In the genomic region with DNA sequence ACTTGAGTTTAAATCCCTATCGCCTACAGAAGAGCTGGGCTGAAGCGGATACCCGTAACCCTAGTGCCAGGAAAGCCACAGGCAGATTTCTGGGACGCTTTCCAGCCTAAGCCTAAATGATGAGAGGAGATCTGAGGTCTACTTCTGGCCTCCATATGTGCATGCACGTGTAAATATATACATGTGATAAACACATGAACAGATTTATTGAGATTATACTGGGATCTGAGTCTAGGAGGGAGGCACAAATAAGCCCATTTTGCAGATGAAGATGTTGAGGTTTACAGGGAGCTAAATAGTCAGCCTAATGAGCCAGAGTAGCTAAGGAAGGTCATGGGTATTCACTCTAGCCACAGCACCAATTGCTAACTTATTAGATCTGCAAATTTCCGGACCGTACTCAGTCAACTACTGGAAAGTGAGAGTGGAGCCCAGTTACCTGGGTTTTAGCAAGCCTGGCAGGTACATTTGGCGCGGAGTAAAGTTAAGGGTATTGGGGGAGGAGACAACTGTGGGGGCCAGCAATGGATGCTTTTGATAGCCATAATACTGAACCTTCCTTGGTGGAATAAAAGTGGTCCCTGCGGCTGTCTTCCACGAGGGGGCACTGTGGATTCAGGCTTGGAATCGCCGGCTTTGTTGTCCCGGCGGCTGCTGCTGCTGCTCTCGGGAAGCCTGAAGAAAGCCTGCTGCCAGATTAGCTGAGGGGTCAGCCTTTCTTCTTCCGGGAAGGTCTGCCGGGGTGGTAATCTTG, we compare ENCODE assay signal across 9 mouse cellular contexts. TPM values are rescaled to one million over a fixed set of nuclear protein-coding genes. Genes with fewer than 3 reads are reported as not detected.
DNase-seq lines count a peak whose midpoint lies in the region; ATAC-seq and TF ChIP-seq lines count a peak whose summit lies in the region.
"Had no signal": no experiment of that assay in that cellular context is flagged by ENCODE, and none has a peak within 500 bp of the region (broad histone marks: within the 10 kb centered on the region; RNA-seq: fewer than 3 reads in every experiment).

No protein-coding gene starts in this region.

- in situ Hi-C loops in CH12.LX (cut with MboI; ENCODE audit: low pct_ligation_motif_present, low pct_unique_long_range_greater_than_20kb, low sequenced_read_pairs) = no loop called here

- intact Hi-C loops in heart, postnatal 10 days (cut with DNase I) = loop anchor here (1.0 to 10.0 kb wide), 10 partner anchors 47 to 1202 kb away; a partner anchor contains a TSS

- TF ChIP-seq RAD21 in CH12.LX (IDR thresholded peaks at IDR 0.05; ENCODE audit: low read depth, low read length) = peak; percentile 29

- DNase-seq in CH12.LX (ENCODE audit: extremely low read depth) = no peak
- DNase-seq in forebrain, embryonic 14.5 days (ENCODE audit: low spot score) = peak; percentile 96
- DNase-seq in heart, postnatal 10 days = peak; percentile 92 to 95
- peak; percentile 71 to 89 for DNase-seq in kidney, postnatal 36 days
- DNase-seq in liver, embryonic 13.5 days = peak; percentile 47
- DNase-seq in neural tube, embryonic 11.5 days (ENCODE audit: low spot score) = peak; percentile 92
- DNase-seq in stomach, postnatal 0 days (ENCODE audit: low spot score) = peak; percentile 89

- peaks cover 50 to 65% of the 10 kb centered on the region in 2 experiments for H3K36me3 ChIP-seq in CH12.LX (replicated peaks in 1 of 2; ENCODE audit: control insufficient read depth in 1 of 2, insufficient read depth in 1 of 2, low read length in 1 of 2)
- H3K36me3 ChIP-seq in forebrain, embryonic 14.5 days (ENCODE audit: control insufficient read depth, insufficient read depth, low read length) = peaks cover 43% of the 10 kb centered on the region
- H3K36me3 ChIP-seq in liver, embryonic 13.5 days = peaks cover 44% of the 10 kb centered on the region
- H3K36me3 ChIP-seq in neural tube, embryonic 11.5 days (ENCODE audit: control insufficient read depth, insufficient read depth, low read length) = peaks cover 15% of the 10 kb centered on the region
- H3K36me3 ChIP-seq in stomach, postnatal 0 days (ENCODE audit: control insufficient read depth, insufficient read depth, low read length) = peaks cover 21% of the 10 kb centered on the region

- TF ChIP-seq POLR2A in CH12.LX (IDR thresholded peaks at IDR 0.05; ENCODE audit: low read depth, low read length) = peak; percentile 12; the same call in 1 of the 2 replicates

- TF ChIP-seq EP300 in CH12.LX (IDR thresholded peaks at IDR 0.05; ENCODE audit: low read length) = no peak
- no peak for TF ChIP-seq EP300 in stomach, postnatal 0 days (optimal IDR thresholded peaks at IDR 0.05)

- no peak overlapping the region for H3K27ac ChIP-seq in CH12.LX (ENCODE audit: insufficient read depth, low read depth)
- peak overlapping the region; percentile 94 for H3K27ac ChIP-seq in forebrain, embryonic 14.5 days (ENCODE audit: low read depth, low read length)
- H3K27ac ChIP-seq in liver, embryonic 13.5 days = no peak overlapping the region
- peak overlapping the region; percentile 73 for H3K27ac ChIP-seq in neural tube, embryonic 11.5 days (ENCODE audit: low read depth, low read length)
- peak overlapping the region; percentile 49; the same call in 1 of the 2 replicates for H3K27ac ChIP-seq in stomach, postnatal 0 days (replicated peaks)

- dilution Hi-C loops in CH12.LX (cut with MboI; ENCODE audit: extremely low pct_ligation_motif_present, extremely low pct_unique_long_range_greater_than_20kb, low sequenced_read_pairs) = no loop called here

- peaks cover under 1 to 31% of the 10 kb centered on the region in 2 experiments; a peak in 3 of 4 replicates for H3K4me1 ChIP-seq in CH12.LX (ENCODE audit: control insufficient read depth in 1 of 2, insufficient read depth in 2 of 2)
- H3K4me1 ChIP-seq in forebrain, embryonic 14.5 days (ENCODE audit: control insufficient read depth, insufficient read depth, low read length) = peaks cover 13% of the 10 kb centered on the region
- H3K4me1 ChIP-seq in liver, embryonic 13.5 days (replicated peaks) = peaks cover 24% of the 10 kb centered on the region
- peaks cover 8% of the 10 kb centered on the region for H3K4me1 ChIP-seq in neural tube, embryonic 11.5 days (ENCODE audit: control insufficient read depth, insufficient read depth, low read length)
- no peaks in the 10 kb centered on the region for H3K4me1 ChIP-seq in stomach, postnatal 0 days (replicated peaks; ENCODE audit: control insufficient read depth, insufficient read depth)

- H3K9me3 ChIP-seq in CH12.LX (replicated peaks; ENCODE audit: low read length) = peaks cover 4% of the 10 kb centered on the region
- no peaks in the 10 kb centered on the region for H3K9me3 ChIP-seq in forebrain, embryonic 14.5 days (replicated peaks; ENCODE audit: control insufficient read depth, low read length)
- H3K9me3 ChIP-seq in liver, embryonic 13.5 days (replicated peaks) = no peaks in the 10 kb centered on the region
- H3K9me3 ChIP-seq in neural tube, embryonic 11.5 days (ENCODE audit: control insufficient read depth, low read length) = no peaks in the 10 kb centered on the region
- no peaks in the 10 kb centered on the region for H3K9me3 ChIP-seq in stomach, postnatal 0 days (ENCODE audit: control insufficient read depth, low read length)

- 12% methylated on average over 18 of the region's 18 CpGs for WGBS in forebrain, embryonic 14.5 days
- 22% methylated on average over 18 of the region's 18 CpGs for WGBS in liver, embryonic 13.5 days (ENCODE audit: insufficient replicate concordance)
- 19% methylated on average over 18 of the region's 18 CpGs for WGBS in neural tube, embryonic 11.5 days
- WGBS in stomach, postnatal 0 days = 14% methylated on average over 18 of the region's 18 CpGs

- H3K9ac ChIP-seq in CH12.LX (ENCODE audit: insufficient read depth, low read depth) = no peak overlapping the region
- peak overlapping the region; percentile 63 for H3K9ac ChIP-seq in forebrain, embryonic 14.5 days (ENCODE audit: low read length)
- H3K9ac ChIP-seq in liver, embryonic 13.5 days = no peak overlapping the region
- peak overlapping the region; percentile 44 for H3K9ac ChIP-seq in neural tube, embryonic 11.5 days (ENCODE audit: low read length)
- no peak overlapping the region for H3K9ac ChIP-seq in stomach, postnatal 0 days (ENCODE audit: low read length)

- no peak overlapping the region for H3K4me3 ChIP-seq in CH12.LX (replicated peaks in 1 of 3; ENCODE audit: low read depth in 2 of 3, low read length in 2 of 3, poor library complexity in 1 of 3)
- H3K4me3 ChIP-seq in forebrain, embryonic 14.5 days (ENCODE audit: low read depth, low read length) = no peak overlapping the region
- H3K4me3 ChIP-seq in liver, embryonic 13.5 days (replicated peaks) = no peak overlapping the region
- H3K4me3 ChIP-seq in neural tube, embryonic 11.5 days (ENCODE audit: low read depth, low read length) = no peak overlapping the region
- H3K4me3 ChIP-seq in stomach, postnatal 0 days (ENCODE audit: low read depth, low read length) = no peak overlapping the region
- H3K4me3 ChIP-seq: erythroblast, embryonic 14.5 days had no signal

- ATAC-seq in cerebellum, adult (ENCODE audit: insufficient number of reproducible peaks, low FRiP score, low TSS enrichment) = peak; percentile 71
- ATAC-seq in forebrain, embryonic 14.5 days = peak; percentile 75
- peak; percentile 62 for ATAC-seq in liver, embryonic 13.5 days (ENCODE audit: low read depth)
- peak; percentile 80 for ATAC-seq in neural tube, embryonic 11.5 days (ENCODE audit: insufficient read depth, low FRiP score, low TSS enrichment)
- peak; percentile 64 for ATAC-seq in stomach, postnatal 0 days (ENCODE audit: low FRiP score, low TSS enrichment)

- peak in 1 of 2 experiments; percentile 54; a peak in 2 of 4 replicates for TF ChIP-seq CTCF in CH12.LX (conservative IDR thresholded peaks at IDR 0.05 in 1 of 2, IDR thresholded peaks at IDR 0.05 in 1 of 2; ENCODE audit: low read depth in 2 of 2, low read length in 2 of 2)
- peak; percentile 96 for TF ChIP-seq CTCF in stomach, postnatal 0 days (IDR thresholded peaks at IDR 0.05; ENCODE audit: low read depth)

- no peaks in the 10 kb centered on the region for H3K27me3 ChIP-seq in CH12.LX (replicated peaks)
- no peaks in the 10 kb centered on the region for H3K27me3 ChIP-seq in forebrain, embryonic 14.5 days (replicated peaks; ENCODE audit: control insufficient read depth, insufficient read depth, low read length)
- H3K27me3 ChIP-seq in liver, embryonic 13.5 days = no peaks in the 10 kb centered on the region
- no peaks in the 10 kb centered on the region for H3K27me3 ChIP-seq in neural tube, embryonic 11.5 days (ENCODE audit: control insufficient read depth, insufficient read depth, low read length)
- H3K27me3 ChIP-seq in stomach, postnatal 0 days (ENCODE audit: control insufficient read depth, insufficient read depth, low read length) = no peaks in the 10 kb centered on the region

- H3K4me2 ChIP-seq in CH12.LX (ENCODE audit: insufficient read depth, low read depth, poor library complexity, severe bottlenecking) = no peak overlapping the region
- 0 out of 2 replicates have a peak overlapping the region, but pooled peaks have one; percentile 10 for H3K4me2 ChIP-seq in forebrain, embryonic 14.5 days (ENCODE audit: low read length)
- no peak overlapping the region for H3K4me2 ChIP-seq in liver, embryonic 13.5 days
- H3K4me2 ChIP-seq in neural tube, embryonic 11.5 days (ENCODE audit: low read depth) = no peak overlapping the region
- H3K4me2 ChIP-seq in stomach, postnatal 0 days (replicated peaks; ENCODE audit: low read depth) = peak overlapping the region; percentile 35

- peaks cover 6% of the 10 kb centered on the region; the same call in 1 of the 2 replicates for H3K79me2 ChIP-seq in CH12.LX (replicated peaks; ENCODE audit: control insufficient read depth, extremely low read depth, insufficient read depth, poor library complexity, severe bottlenecking)

RNA-seq across cellular contexts. Expression of a gene that starts 13.3 kb away (rescaled TPM):
- total RNA-seq in CH12.LX (2012; rRNA removed) (2,823 and 3,216 TPM in 2 replicates), CH12.LX (2014; rRNA removed) (7,057 and 7,430 TPM in 2 replicates)
- polyA plus RNA-seq in CH12.LX (2012; ENCODE audit: insufficient read length, low read depth) = 3,420 and 4,075 TPM in 2 replicates
- 726 and 919 TPM in 2 replicates for polyA plus RNA-seq in forebrain, embryonic 14.5 days (2014; fragmentation: Nextera tagmentation; extraction: Ambion mirVana)
- 1,000 to 10,000 TPM in 1 of 2 experiments, 100 to 1,000 TPM in 1; 985 to 1,065 TPM for total RNA-seq in heart, postnatal 10 days (2021)
- 724 and 821 TPM in 2 replicates for polyA plus RNA-seq in liver, embryonic 13.5 days (2015; fragmentation: Nextera tagmentation; extraction: Ambion mirVana)
- 983 and 1,021 TPM in 2 replicates for polyA plus RNA-seq in neural tube, embryonic 11.5 days (2014; fragmentation: Nextera tagmentation; extraction: Ambion mirVana)
- polyA plus RNA-seq in stomach, postnatal 0 days (2015; fragmentation: Nextera tagmentation; extraction: Ambion mirVana) = 1,066 and 1,112 TPM in 2 replicates

RNA-seq across cellular contexts. Expression of a gene that starts 13.4 kb away (rescaled TPM):
- total RNA-seq in CH12.LX (2012; rRNA removed) = 15.9 and 17.0 TPM in 2 replicates
- 10.8 and 11.6 TPM in 2 replicates for total RNA-seq in CH12.LX (2014; rRNA removed)
- polyA plus RNA-seq in CH12.LX (2012; ENCODE audit: insufficient read length, low read depth) = 18.4 and 18.9 TPM in 2 replicates
- polyA plus RNA-seq in forebrain, embryonic 14.5 days (2014; fragmentation: Nextera tagmentation; extraction: Ambion mirVana) = 14.7 and 15.5 TPM in 2 replicates
- total RNA-seq in heart, postnatal 10 days (2021) = 10 to 100 TPM; 14.2 to 16.1 TPM
- polyA plus RNA-seq in liver, embryonic 13.5 days (2015; fragmentation: Nextera tagmentation; extraction: Ambion mirVana) = 7.2 and 8.7 TPM in 2 replicates
- polyA plus RNA-seq in neural tube, embryonic 11.5 days (2014; fragmentation: Nextera tagmentation; extraction: Ambion mirVana) = 20.6 and 21.5 TPM in 2 replicates
- polyA plus RNA-seq in stomach, postnatal 0 days (2015; fragmentation: Nextera tagmentation; extraction: Ambion mirVana) = 6.3 and 7.0 TPM in 2 replicates

Comparison
In these comparisons a context has a peak if more than half of its experiments do, and no peak if none do; other contexts are left out.
1. H3K27ac ChIP-seq: peak in forebrain, embryonic 14.5 days (single experiment), neural tube, embryonic 11.5 days (single experiment) and stomach, postnatal 0 days (single experiment); none in CH12.LX (single experiment) and liver, embryonic 13.5 days (single experiment).
2. H3K4me2 ChIP-seq: peak in forebrain, embryonic 14.5 days (single experiment) and stomach, postnatal 0 days (single experiment); none in CH12.LX (single experiment), liver, embryonic 13.5 days (single experiment) and neural tube, embryonic 11.5 days (single experiment).
3. H3K9ac ChIP-seq: peak in forebrain, embryonic 14.5 days (single experiment) and neural tube, embryonic 11.5 days (single experiment); none in CH12.LX (single experiment), liver, embryonic 13.5 days (single experiment) and stomach, postnatal 0 days (single experiment).
4. Peak in every context shown above with its lines, with median percentiles within 50 percentile points of each other: ATAC-seq.